Mouse (Mus musculus): ENCODE measurements around the gene Odaph.

GRCm38 (mm10) chr5:91975758-91976157, 11.5 kb upstream of the Odaph start:
- no peak for TF ChIP-seq CTCF (conservative IDR thresholded peaks at IDR 0.05; ENCODE audit: insufficient read depth, insufficient read length, low read depth, low read length)
- no peak for TF ChIP-seq POLR2A (IDR thresholded peaks at IDR 0.05; ENCODE audit: low read depth, low read length)
